Mouse (Mus musculus) pancreas, adult 10 weeks (tissue): ENCODE results near the gene Igf2r. TPM values are rescaled to one million over a fixed set of nuclear protein-coding genes. Genes with fewer than 3 reads are reported as not detected.

Source experiments
- polyA plus RNA-seq: library from polyadenylated mRNA; stranded (reverse); fragments of 350-450 nt; fragmentation: Illumina TruSeq; extraction: RNeasy Lipid Tissue Mini Kit (QIAGEN cat#74804); gene quantifications from one replicate; pipeline ENCODE4 v1.2.3, GENCODE M21; 2015; ENCODE audit warnings: low read depth, low replicate concordance; ENCODE audit not compliant: insufficient read depth

The Igf2r gene
- 6.9 TPM for polyA plus RNA-seq

DNA sequence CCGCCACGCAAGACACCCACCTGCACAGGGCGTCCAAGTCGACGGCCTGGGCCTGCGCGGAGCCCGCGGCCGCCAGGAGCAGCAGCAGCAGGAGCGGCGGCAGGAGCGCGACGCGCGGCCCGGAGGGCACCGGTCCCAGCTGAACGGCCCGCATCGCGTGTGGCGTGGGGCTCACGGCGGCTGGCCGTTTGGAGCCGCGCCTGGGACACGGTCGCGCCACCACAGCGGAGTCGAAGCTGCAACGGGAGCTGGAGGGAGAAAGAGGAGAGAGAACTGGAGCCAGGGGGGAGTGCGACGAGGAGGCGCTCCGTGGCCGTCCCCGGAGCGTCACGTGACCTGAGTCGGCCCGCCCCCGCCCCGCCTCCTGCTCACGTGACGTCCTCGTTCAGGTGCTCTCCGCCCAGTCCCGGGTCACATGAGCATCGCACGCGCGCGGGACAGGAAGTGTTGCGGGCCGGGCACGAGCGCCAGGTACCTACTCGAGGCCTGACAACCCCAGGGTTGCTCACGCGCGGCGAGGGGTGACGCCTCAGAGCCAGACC, at the start of gene Igf2r:
TSS of gene Igf2r (minus strand) at position 285 of the 542 bp plus-strand sequence.

DNA sequence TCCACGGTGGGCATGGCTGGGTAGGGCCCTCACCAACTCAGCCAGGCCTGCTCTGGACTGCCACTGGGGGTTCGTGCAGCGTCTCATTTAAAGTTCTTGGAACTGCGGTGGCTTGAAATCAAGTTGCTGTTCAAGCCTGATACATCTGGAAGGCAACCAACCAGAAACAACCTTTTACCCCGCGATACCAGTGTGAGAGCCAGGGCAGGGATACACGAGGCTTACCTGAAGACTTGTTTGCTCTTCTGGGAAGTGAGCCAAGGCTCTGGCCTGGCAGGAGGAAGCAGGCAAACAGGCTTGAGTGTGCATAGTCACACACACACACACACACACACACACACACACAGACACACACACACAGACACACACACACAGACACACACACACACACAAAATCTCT, 93.8 kb downstream of the Igf2r start, which contains the start of gene Slc22a1:
TSS of gene Slc22a1 (minus strand) at position 184 of the 400 bp plus-strand sequence.

Other genes starting within 250 kb of the Igf2r start
- not detected for gene Slc22a2, start 185.5 kb downstream of the Igf2r start, polyA plus RNA-seq
- gene Slc22a1, start 93.8 kb downstream of the Igf2r start, polyA plus RNA-seq, result not detected
- not detected for gene Mas1, start 98.5 kb upstream of the Igf2r start, polyA plus RNA-seq
- 0.55 TPM for gene Mrgprh, start 106.4 kb upstream of the Igf2r start, polyA plus RNA-seq
- not detected for gene Pnldc1, start 140.6 kb upstream of the Igf2r start, polyA plus RNA-seq
- gene Tcp1, start 146.0 kb upstream of the Igf2r start, polyA plus RNA-seq, result 42.0 TPM
- gene Mrpl18, start 146.7 kb upstream of the Igf2r start, polyA plus RNA-seq, result 9.9 TPM
- gene Acat3, start 170.9 kb upstream of the Igf2r start, polyA plus RNA-seq, result not detected
- 2.1 TPM for gene Acat2, start 191.1 kb upstream of the Igf2r start, polyA plus RNA-seq
- 16.4 TPM for gene Wtap, start 224.5 kb upstream of the Igf2r start, polyA plus RNA-seq
- gene Sod2, start 237.2 kb upstream of the Igf2r start, polyA plus RNA-seq, result 18.4 TPM